Mouse (Mus musculus) intestine, embryonic 16.5 days (tissue): Measurements from ENCODE around the gene Rpap1. TPM values are rescaled to one million over a fixed set of nuclear protein-coding genes. Genes with fewer than 3 reads are reported as not detected.

Source experiments
- ATAC-seq: fragments of 200-750 bp; cut with Nextera tagmentation; 2 replicates; pipeline ENCODE4 v1.8.0; 2017; ENCODE audit warnings: moderate TSS enrichment, moderate library complexity
- H3K27ac ChIP-seq: fragments of 300-500 bp; sonication (generic); 2 replicates; pipeline ENCODE4 v1.5.1; 2014; ENCODE audit warnings: mild to moderate bottlenecking, low read length
- H3K27me3 ChIP-seq: fragments of 300-500 bp; sonication (generic); replicated peaks from 2 replicates; pipeline ENCODE4 v1.6.1; 2014; ENCODE audit warnings: low read length, control low read depth, mixed read lengths; ENCODE audit not compliant: control insufficient read depth, insufficient read depth
- H3K36me3 ChIP-seq: fragments of 300-500 bp; sonication (generic); 2 replicates; pipeline ENCODE4 v1.6.1; 2014; ENCODE audit warnings: low read length, control low read depth; ENCODE audit not compliant: control insufficient read depth, insufficient read depth
- H3K4me1 ChIP-seq: fragments of 300-500 bp; sonication (generic); 2 replicates; pipeline ENCODE4 v1.6.1; 2014; ENCODE audit warnings: low read length, control low read depth, mixed read lengths; ENCODE audit not compliant: control insufficient read depth, insufficient read depth
- H3K4me2 ChIP-seq: fragments of 300-500 bp; sonication (generic); 2 replicates; pipeline ENCODE4 v1.6.1; 2014; ENCODE audit warnings: low read depth, low read length, control low read depth
- H3K4me3 ChIP-seq: fragments of 300-500 bp; sonication (generic); 2 replicates; pipeline ENCODE4 v1.5.1; 2014; ENCODE audit warnings: mild to moderate bottlenecking, low read length
- H3K9ac ChIP-seq: fragments of 300-500 bp; sonication (generic); 2 replicates; pipeline ENCODE4 v1.6.1; 2014; ENCODE audit warnings: low read depth, low read length
- H3K9me3 ChIP-seq: fragments of 300-500 bp; sonication (generic); 2 replicates; pipeline ENCODE4 v1.6.1; 2016; ENCODE audit warnings: low read length, control low read depth; ENCODE audit not compliant: control insufficient read depth
- WGBS: fragments of 180-500 bp; shearing (Covaris S2); extraction: QIAGEN DNeasy Blood & Tissue Kit; methylation state at CpG from one replicate; pipeline ENCODE4 v1.1.7; 2014; 5-methylcytosine and 5-hydroxymethylcytosine counted together
- polyA plus RNA-seq: library from polyadenylated mRNA; unstranded; fragments of >200 nt; fragmentation: Nextera tagmentation; extraction: Ambion mirVana; gene quantifications from 2 replicates; pipeline ENCODE4 v1.2.1, GENCODE M21; 2015

Rpap1 gene
- polyA plus RNA-seq, 1 experiment from 2014 or later, result 23.8 TPM

- H3K36me3 ChIP-seq, result no peaks in the 10 kb centered on the region
- H3K4me2 ChIP-seq, result peak overlapping the region; percentile 100
- H3K27me3 ChIP-seq, result peaks cover 4% of the 10 kb centered on the region; the same call in 1 of the 2 replicates
- H3K4me1 ChIP-seq, result peaks cover 32% of the 10 kb centered on the region
- no peak for ATAC-seq
- H3K27ac ChIP-seq, result peak overlapping the region; percentile 94
- peak overlapping the region; percentile 60 for H3K4me3 ChIP-seq
- 8% methylated on average over 31 of the region's 31 CpGs for WGBS
- no peaks in the 10 kb centered on the region for H3K9me3 ChIP-seq
- peak overlapping the region; percentile 74 for H3K9ac ChIP-seq
These were observed 44.0 kb downstream of the Rpap1 start for GRCm38 (mm10) chr2:119743176-119743807.

DNA sequence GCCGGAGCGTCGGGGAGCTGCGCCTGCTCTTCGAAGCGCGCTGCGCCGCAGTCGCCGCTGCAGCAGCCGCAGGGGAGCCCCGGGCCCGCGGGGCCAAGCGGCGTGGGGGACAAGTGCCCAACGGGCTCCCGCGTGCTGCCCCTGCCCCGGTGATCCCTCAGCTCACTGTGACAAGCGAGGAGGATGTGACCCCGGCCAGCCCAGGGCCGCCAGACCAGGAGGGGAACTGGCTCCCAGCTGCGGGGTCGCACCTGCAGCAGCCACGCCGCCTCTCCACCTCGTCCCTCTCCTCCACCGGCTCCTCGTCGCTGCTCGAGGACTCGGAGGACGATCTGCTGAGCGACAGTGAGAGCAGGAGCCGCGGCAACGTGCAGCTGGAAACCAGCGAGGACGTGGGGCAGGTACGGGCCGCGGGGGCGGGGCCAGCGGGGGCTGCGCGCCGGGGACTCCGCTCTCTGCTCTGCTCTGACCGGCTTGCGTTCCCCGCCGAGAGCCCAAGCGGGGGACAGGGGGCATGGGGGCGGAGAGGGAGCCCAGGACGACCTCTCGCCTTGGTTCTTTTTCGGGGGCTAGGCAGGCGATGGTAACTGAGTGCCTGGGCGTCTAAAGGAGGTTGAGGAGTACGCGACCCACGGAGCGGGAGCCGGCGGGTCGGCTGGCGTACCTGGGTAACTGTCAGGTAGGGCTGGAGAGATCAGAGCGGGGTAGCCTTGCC, 44.7 kb downstream of the Rpap1 start:
- Histone ChIP-seq H3K4me1 (peaks cover 32% of the 10 kb centered on the region), H3K4me3 (peak overlapping the region; percentile 60), H3K27me3 (peaks cover 4% of the 10 kb centered on the region; the same call in 1 of the 2 replicates), H3K9ac (peak overlapping the region; percentile 74), H3K9me3 (no peaks in the 10 kb centered on the region), H3K27ac (peak overlapping the region; percentile 94), H3K36me3 (no peaks in the 10 kb centered on the region), H3K4me2 (peak overlapping the region; percentile 100)
- 0 out of 2 replicates have a peak, but pooled peaks have one; percentile 3 for ATAC-seq
- WGBS, result under 1% methylated on average over 67 of the region's 70 CpGs

GRCm38 (mm10) chr2:119741581-119742411, 45.5 kb downstream of the Rpap1 start, which contains the start of gene Itpka:
TSS of gene Itpka (plus strand) at chr2:119742337.
- H3K9ac ChIP-seq, result peak within 1 kb of the TSS; percentile 74
- WGBS, result under 1% methylated on average over 47 of the region's 53 CpGs
- H3K27me3 ChIP-seq, result peaks cover 4% of the 10 kb centered on the region; the same call in 1 of the 2 replicates
- H3K27ac ChIP-seq, result peak within 1 kb of the TSS; percentile 95
- H3K4me1 ChIP-seq, result peaks cover 32% of the 10 kb centered on the region
- H3K4me3 ChIP-seq, result peak within 1 kb of the TSS; percentile 60
- H3K36me3 ChIP-seq, result no peaks in the 10 kb centered on the region
- no peaks in the 10 kb centered on the region for H3K9me3 ChIP-seq
- peak within 1 kb of the TSS; percentile 100 for H3K4me2 ChIP-seq
- peak; percentile 70 for ATAC-seq

DNA sequence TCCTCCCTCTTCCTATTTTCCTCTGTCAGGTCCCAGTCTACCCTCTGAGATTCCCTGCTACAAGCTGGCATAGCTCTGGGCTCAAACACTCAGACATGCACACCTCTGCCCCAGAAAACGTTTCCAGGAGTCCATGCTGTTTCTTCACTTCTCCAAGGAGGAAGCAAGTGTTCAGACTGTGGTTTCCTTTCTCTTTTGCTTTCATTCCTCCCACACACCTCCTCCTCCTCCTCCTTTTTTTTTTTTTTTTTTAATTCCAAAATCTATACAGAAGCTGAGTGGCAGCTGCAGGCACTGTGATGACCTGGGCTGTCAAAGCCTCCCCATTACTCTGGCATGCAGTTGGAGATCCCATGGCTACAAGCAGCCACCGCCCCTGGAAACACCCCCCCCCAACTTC, 46.8 kb downstream of the Rpap1 start:
- Histone ChIP-seq H3K27me3 (peaks cover 4% of the 10 kb centered on the region; the same call in 1 of the 2 replicates), H3K9me3 (no peaks in the 10 kb centered on the region), H3K4me1 (peaks cover 32% of the 10 kb centered on the region), H3K36me3 (no peaks in the 10 kb centered on the region), H3K4me3 (no peak overlapping the region), H3K9ac (no peak overlapping the region), H3K4me2 (no peak overlapping the region), H3K27ac (no peak overlapping the region; the same call in 1 of the 2 replicates)
- WGBS, result 37% methylated on average over 2 of the region's 2 CpGs
- no peak for ATAC-seq

DNA sequence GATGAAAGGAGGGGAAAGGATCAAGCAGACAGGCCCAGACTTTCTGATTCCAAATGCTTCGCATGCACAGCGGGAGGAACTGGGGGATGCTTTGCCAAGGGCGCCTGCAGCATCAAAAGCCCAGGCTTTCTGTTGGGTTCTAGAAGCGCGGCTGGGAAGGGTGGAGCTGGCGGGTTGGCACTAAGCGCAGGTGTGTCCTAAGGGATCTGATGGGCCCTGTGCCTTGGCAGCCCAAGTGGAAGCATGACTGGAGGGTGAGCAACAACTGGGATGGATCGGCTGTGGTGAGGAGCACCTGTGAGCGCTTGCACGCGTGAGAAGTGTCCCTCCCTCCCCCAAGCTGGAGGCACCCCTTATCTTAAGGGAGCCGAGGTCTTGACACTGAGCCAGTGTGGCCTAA, 50.2 kb downstream of the Rpap1 start:
- 24% methylated on average over 12 of the region's 12 CpGs for WGBS
- no peaks in the 10 kb centered on the region for H3K27me3 ChIP-seq
- H3K4me1 ChIP-seq, result peaks cover 12% of the 10 kb centered on the region
- ATAC-seq, result no peak
- H3K9me3 ChIP-seq, result no peaks in the 10 kb centered on the region
- no peak overlapping the region for H3K4me3 ChIP-seq
- no peak overlapping the region for H3K9ac ChIP-seq
- peaks cover 10% of the 10 kb centered on the region for H3K36me3 ChIP-seq
- H3K27ac ChIP-seq, result no peak overlapping the region
- no peak overlapping the region for H3K4me2 ChIP-seq

GRCm38 (mm10) chr2:119730735-119731134, 56.6 kb downstream of the Rpap1 start:
- H3K4me2 ChIP-seq, result no peak overlapping the region
- H3K27ac ChIP-seq, result no peak overlapping the region
- H3K9me3 ChIP-seq, result no peaks in the 10 kb centered on the region
- 72% methylated on average over 4 of the region's 4 CpGs for WGBS
- ATAC-seq, result no peak
- H3K4me3 ChIP-seq, result no peak overlapping the region
- H3K36me3 ChIP-seq, result peaks cover 27% of the 10 kb centered on the region
- H3K4me1 ChIP-seq, result no peaks in the 10 kb centered on the region
- no peak overlapping the region for H3K9ac ChIP-seq
- no peaks in the 10 kb centered on the region for H3K27me3 ChIP-seq

DNA sequence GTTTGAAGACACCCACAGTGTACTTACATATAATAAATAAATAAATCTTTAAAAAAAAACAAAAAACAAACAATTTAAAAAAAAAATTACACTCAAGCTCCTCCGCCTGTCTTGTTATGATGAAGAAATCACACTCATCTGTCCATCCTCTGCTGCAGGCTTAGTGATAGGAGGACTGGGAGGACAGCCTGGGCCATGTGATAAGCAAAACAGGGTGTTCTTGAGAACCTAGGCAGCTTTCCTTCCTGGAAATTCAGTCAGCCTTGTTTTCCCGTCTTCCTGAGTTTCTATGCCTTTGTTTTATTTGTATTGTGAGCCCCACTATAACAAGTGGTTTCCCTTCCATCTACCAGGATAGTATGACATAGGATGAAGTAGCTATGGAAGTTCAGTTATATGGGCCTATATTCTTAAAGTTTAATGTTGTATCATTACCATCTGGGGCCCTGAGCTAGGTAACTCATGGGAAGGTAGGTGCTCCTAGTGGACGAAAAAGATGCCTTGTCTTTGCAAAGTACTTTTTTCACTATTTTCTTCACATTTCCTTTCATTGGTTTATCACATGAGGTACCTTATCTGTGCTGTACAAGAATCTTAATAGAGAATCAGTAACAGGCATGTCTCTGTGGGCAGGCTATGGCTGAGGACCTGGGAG, 59.4 kb downstream of the Rpap1 start:
- Histone ChIP-seq H3K4me3 (no peak overlapping the region), H3K27ac (no peak overlapping the region), H3K27me3 (no peaks in the 10 kb centered on the region), H3K9me3 (no peaks in the 10 kb centered on the region), H3K4me1 (no peaks in the 10 kb centered on the region), H3K36me3 (peaks cover 33% of the 10 kb centered on the region), H3K4me2 (no peak overlapping the region), H3K9ac (no peak overlapping the region)
- no peak for ATAC-seq
- WGBS, result 92% methylated on average over 3 of the region's 3 CpGs

- H3K36me3 ChIP-seq, result peaks cover 14% of the 10 kb centered on the region; the same call in 1 of the 2 replicates
- 93% methylated on average over 8 of the region's 8 CpGs for WGBS
- no peak overlapping the region for H3K9ac ChIP-seq
- H3K4me3 ChIP-seq, result no peak overlapping the region
- ATAC-seq, result no peak
- H3K4me1 ChIP-seq, result no peaks in the 10 kb centered on the region
- H3K27ac ChIP-seq, result no peak overlapping the region
- H3K4me2 ChIP-seq, result no peak overlapping the region
- no peaks in the 10 kb centered on the region for H3K27me3 ChIP-seq
- H3K9me3 ChIP-seq, result no peaks in the 10 kb centered on the region
These were observed 66.3 kb downstream of the Rpap1 start for GRCm38 (mm10) chr2:119721070-119721469.
